Mouse (Mus musculus) midbrain, embryonic 12.5 days (tissue): Measurements from ENCODE around the gene Mroh2a. TPM values are rescaled to one million over a fixed set of nuclear protein-coding genes. Genes with fewer than 3 reads are reported as not detected.

Experiments used
- ATAC-seq: fragments of 200-750 bp; cut with Nextera tagmentation; 2 replicates; pipeline ENCODE4 v1.8.0; 2017; ENCODE audit warnings: low read depth, moderate TSS enrichment, moderate library complexity; ENCODE audit not compliant: low FRiP score
- H3K27ac ChIP-seq: fragments of 300-500 bp; sonication (generic); replicated peaks from 2 replicates; pipeline ENCODE4 v1.5.1; 2016; ENCODE audit warnings: mild to moderate bottlenecking
- H3K27me3 ChIP-seq: fragments of 300-500 bp; sonication (generic); 2 replicates; pipeline ENCODE4 v1.6.1; 2016; ENCODE audit warnings: mild to moderate bottlenecking
- H3K36me3 ChIP-seq: fragments of 300-500 bp; sonication (generic); 2 replicates; pipeline ENCODE4 v1.6.1; 2016
- H3K4me1 ChIP-seq: fragments of 300-500 bp; sonication (generic); 2 replicates; pipeline ENCODE4 v1.6.1; 2016
- H3K4me2 ChIP-seq: fragments of 300-500 bp; sonication (generic); replicated peaks from 2 replicates; pipeline ENCODE4 v1.6.1; 2016; ENCODE audit warnings: mild to moderate bottlenecking, moderate library complexity
- H3K4me3 ChIP-seq: fragments of 300-500 bp; sonication (generic); 2 replicates; pipeline ENCODE4 v1.5.1; 2016; ENCODE audit warnings: mild to moderate bottlenecking
- H3K9ac ChIP-seq: fragments of 300-500 bp; sonication (generic); replicated peaks from 2 replicates; pipeline ENCODE4 v1.6.1; 2016; ENCODE audit warnings: mild to moderate bottlenecking, moderate library complexity
- H3K9me3 ChIP-seq: fragments of 300-500 bp; sonication (generic); 2 replicates; pipeline ENCODE4 v1.6.1; 2016; ENCODE audit warnings: mild to moderate bottlenecking
- WGBS: fragments of 180-500 bp; shearing (Covaris S2); methylation state at CpG from one replicate; pipeline ENCODE4 v1.1.7; 2016; 5-methylcytosine and 5-hydroxymethylcytosine counted together
- polyA plus RNA-seq: library from polyadenylated mRNA; unstranded; fragments of >200 nt; fragmentation: Nextera tagmentation; extraction: Ambion mirVana; gene quantifications from 2 replicates; pipeline ENCODE4 v1.2.1, GENCODE M21; 2016

The Mroh2a gene
- polyA plus RNA-seq, result 1.1 and 1.6 TPM in 2 replicates

GRCm38 (mm10) chr1:88226670-88227379 lies at the start of gene Mroh2a:
TSS of gene Mroh2a (plus strand) at chr1:88226986.
- WGBS, result 50% methylated on average over 5 of the region's 5 CpGs
- Histone ChIP-seq H3K4me3 (no peak within 1 kb of the TSS), H3K9ac (no peak within 1 kb of the TSS), H3K36me3 (no peaks in the 10 kb centered on the region), H3K4me1 (no peaks in the 10 kb centered on the region), H3K9me3 (peaks cover 70% of the 10 kb centered on the region), H3K27ac (no peak within 1 kb of the TSS), H3K4me2 (no peak within 1 kb of the TSS), H3K27me3 (no peaks in the 10 kb centered on the region)
- ATAC-seq, result no peak

DNA sequence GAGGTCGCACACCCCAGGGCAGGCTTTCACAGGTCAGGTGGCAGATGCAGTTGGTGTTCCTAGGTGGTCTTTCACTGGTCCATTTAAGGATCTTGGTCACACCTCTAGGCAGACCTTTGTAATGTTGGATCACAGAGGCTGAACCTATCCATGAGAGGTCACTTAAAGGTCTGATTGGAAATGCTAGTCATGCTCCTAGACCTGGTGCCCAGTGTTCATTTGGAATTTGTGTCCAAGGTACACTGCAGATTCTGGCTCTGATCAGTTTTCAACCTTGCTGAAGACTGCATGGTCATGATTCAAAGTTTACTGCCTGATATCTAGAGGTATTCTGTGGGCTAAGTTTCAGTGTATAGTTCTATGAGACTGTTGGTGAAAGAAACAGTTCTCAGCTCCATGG lies 47.1 kb upstream of the Mroh2a start:
- Histone ChIP-seq H3K36me3 (no peaks in the 10 kb centered on the region), H3K9me3 (peaks cover 24% of the 10 kb centered on the region), H3K27me3 (no peaks in the 10 kb centered on the region), H3K4me2 (no peak overlapping the region), H3K4me3 (no peak overlapping the region), H3K9ac (no peak overlapping the region), H3K4me1 (no peaks in the 10 kb centered on the region), H3K27ac (no peak overlapping the region)
- 88% methylated on average over 1 of the region's 1 CpGs for WGBS
- ATAC-seq, result no peak

GRCm38 (mm10) chr1:88186325-88186935 lies 40.4 kb upstream of the Mroh2a start:
- no peak overlapping the region for H3K27ac ChIP-seq
- H3K9ac ChIP-seq, result no peak overlapping the region
- no peaks in the 10 kb centered on the region for H3K27me3 ChIP-seq
- no peak overlapping the region for H3K4me3 ChIP-seq
- H3K4me2 ChIP-seq, result no peak overlapping the region
- whole genome bisulfite sequencing, result 88% methylated on average over 5 of the region's 5 CpGs
- no peaks in the 10 kb centered on the region for H3K36me3 ChIP-seq
- H3K9me3 ChIP-seq, result no peaks in the 10 kb centered on the region
- H3K4me1 ChIP-seq, result no peaks in the 10 kb centered on the region
- no peak for ATAC-seq

DNA sequence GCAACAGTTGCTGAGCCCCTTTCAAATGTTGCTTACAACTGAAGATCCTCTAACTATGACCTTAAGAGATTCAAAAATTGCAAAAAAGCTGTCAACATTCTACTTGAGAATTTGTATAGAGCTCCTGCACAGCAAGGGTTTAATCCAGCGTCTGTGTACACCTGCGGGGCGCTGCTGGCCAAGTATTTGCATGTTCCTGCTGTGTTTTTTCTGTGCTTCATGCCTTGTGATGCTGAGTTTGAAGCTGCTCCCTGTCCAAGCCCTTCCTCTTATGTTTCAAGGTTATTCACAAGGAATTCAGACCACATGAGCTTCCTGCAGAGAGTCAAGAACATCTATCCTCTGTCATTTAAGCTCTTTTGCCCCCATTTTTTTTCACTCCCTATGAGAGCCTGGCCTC lies 34.6 kb upstream of the Mroh2a start:
- 58% methylated on average over 3 of the region's 3 CpGs for WGBS
- H3K4me2 ChIP-seq, result no peak overlapping the region
- H3K27ac ChIP-seq, result no peak overlapping the region
- no peaks in the 10 kb centered on the region for H3K4me1 ChIP-seq
- H3K9ac ChIP-seq, result no peak overlapping the region
- H3K36me3 ChIP-seq, result no peaks in the 10 kb centered on the region
- no peak overlapping the region for H3K4me3 ChIP-seq
- no peak for ATAC-seq
- no peaks in the 10 kb centered on the region for H3K27me3 ChIP-seq
- no peaks in the 10 kb centered on the region for H3K9me3 ChIP-seq

DNA sequence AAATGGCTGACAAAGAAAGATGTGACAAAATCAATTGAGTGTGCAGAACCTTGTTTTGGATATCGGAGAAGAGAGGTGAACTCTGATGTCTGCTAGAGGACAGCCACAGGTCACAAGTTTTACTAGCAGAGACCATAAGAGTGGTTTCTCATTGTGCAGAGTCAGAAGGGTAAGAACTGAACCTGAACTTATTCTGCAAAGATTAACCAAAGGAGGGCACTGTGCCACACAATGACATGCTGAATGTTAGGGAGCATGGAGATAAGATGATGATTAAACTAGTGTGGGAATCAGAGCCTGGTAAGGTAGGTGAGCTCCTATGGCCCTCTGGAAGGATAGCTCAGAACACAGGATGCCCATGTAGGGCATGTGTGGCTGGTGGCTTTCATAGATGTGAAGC lies 31.1 kb upstream of the Mroh2a start:
- H3K27me3 ChIP-seq, result 0 out of 2 replicates have a peak, but pooled peaks cover 6% of the 10 kb centered on the region
- H3K4me3 ChIP-seq, result no peak overlapping the region
- no peaks in the 10 kb centered on the region for H3K9me3 ChIP-seq
- H3K4me1 ChIP-seq, result no peaks in the 10 kb centered on the region
- no peak overlapping the region for H3K27ac ChIP-seq
- no peak overlapping the region for H3K4me2 ChIP-seq
- H3K9ac ChIP-seq, result no peak overlapping the region
- no peak for ATAC-seq
- WGBS, result 95% methylated on average over 1 of the region's 1 CpGs
- no peaks in the 10 kb centered on the region for H3K36me3 ChIP-seq

GRCm38 (mm10) chr1:88197443-88197842 lies 29.3 kb upstream of the Mroh2a start:
- no peak overlapping the region for H3K4me2 ChIP-seq
- no peak overlapping the region for H3K4me3 ChIP-seq
- H3K9me3 ChIP-seq, result no peaks in the 10 kb centered on the region
- no peaks in the 10 kb centered on the region for H3K36me3 ChIP-seq
- no peak for ATAC-seq
- no peaks in the 10 kb centered on the region for H3K4me1 ChIP-seq
- H3K27me3 ChIP-seq, result 0 out of 2 replicates have a peak, but pooled peaks cover 6% of the 10 kb centered on the region
- no peak overlapping the region for H3K27ac ChIP-seq
- 76% methylated on average over 3 of the region's 3 CpGs for WGBS
- no peak overlapping the region for H3K9ac ChIP-seq

DNA sequence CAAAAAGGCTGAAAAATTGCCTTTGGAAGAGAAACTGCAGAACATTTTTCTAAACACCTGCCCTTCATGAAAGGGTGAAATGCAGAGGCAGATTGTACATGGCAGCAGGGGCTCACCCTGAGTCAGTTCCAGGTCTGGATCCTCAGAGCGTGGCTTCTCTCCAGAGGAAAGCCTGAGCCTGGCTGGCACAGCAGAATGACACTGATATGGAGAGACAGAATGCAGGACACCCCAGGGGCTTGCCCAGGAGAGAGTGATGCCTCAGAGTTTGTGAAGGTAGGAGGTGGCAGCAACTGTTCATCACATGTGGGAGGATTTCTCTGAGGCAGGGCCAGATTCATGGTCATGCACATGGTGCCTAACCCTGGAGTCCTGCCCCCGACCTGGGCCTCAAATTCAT lies 26.8 kb upstream of the Mroh2a start:
- Histone ChIP-seq H3K9me3 (0 out of 2 replicates have a peak, but pooled peaks cover 7% of the 10 kb centered on the region), H3K27ac (no peak overlapping the region), H3K4me2 (no peak overlapping the region), H3K36me3 (no peaks in the 10 kb centered on the region), H3K4me3 (no peak overlapping the region), H3K27me3 (0 out of 2 replicates have a peak, but pooled peaks cover 6% of the 10 kb centered on the region), H3K4me1 (no peaks in the 10 kb centered on the region), H3K9ac (no peak overlapping the region)
- ATAC-seq, result no peak
- whole genome bisulfite sequencing, result 80% methylated on average over 2 of the region's 2 CpGs

DNA sequence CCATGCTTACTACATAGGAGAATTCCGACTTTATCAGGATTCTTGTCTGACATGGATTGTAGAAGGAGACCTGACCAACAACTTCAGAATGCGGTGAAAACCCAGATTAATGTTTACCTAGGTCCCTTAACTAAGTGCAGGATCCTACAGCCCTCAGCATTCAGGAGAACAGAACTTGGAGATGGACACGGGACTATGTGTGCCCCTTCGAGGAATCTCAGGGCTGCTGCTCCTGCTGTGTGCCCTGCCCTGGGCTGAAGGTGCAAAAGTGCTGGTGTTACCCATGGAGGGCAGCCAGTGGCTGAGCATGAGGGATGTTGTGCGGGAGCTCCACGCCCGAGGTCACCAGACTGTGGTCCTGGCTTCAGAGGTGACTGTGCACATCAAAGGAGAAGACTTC lies 26.3 kb upstream of the Mroh2a start, which contains the start of gene Ugt1a2:
Gene Ugt1a2 (plus strand): TSS at position 146 of the 400 bp plus-strand sequence.
- 87% methylated on average over 7 of the region's 7 CpGs for WGBS
- Histone ChIP-seq H3K4me3 (no peak within 1 kb of the TSS), H3K4me2 (no peak within 1 kb of the TSS), H3K36me3 (no peaks in the 10 kb centered on the region), H3K9me3 (0 out of 2 replicates have a peak, but pooled peaks cover 7% of the 10 kb centered on the region), H3K4me1 (no peaks in the 10 kb centered on the region), H3K9ac (no peak within 1 kb of the TSS), H3K27ac (no peak within 1 kb of the TSS), H3K27me3 (0 out of 2 replicates have a peak, but pooled peaks cover 6% of the 10 kb centered on the region)
- no peak for ATAC-seq

GRCm38 (mm10) chr1:88205294-88205922 lies 21.4 kb upstream of the Mroh2a start, which contains the start of gene Dnajb3:
TSS of gene Dnajb3 (minus strand) at chr1:88205782.
- Histone ChIP-seq H3K27ac (no peak within 1 kb of the TSS; the same call in 1 of the 2 replicates), H3K36me3 (no peaks in the 10 kb centered on the region), H3K27me3 (peaks cover 4% of the 10 kb centered on the region; the same call in 1 of the 2 replicates), H3K9ac (peak within 1 kb of the TSS; percentile 62), H3K4me3 (peak within 1 kb of the TSS; percentile 53), H3K4me1 (no peaks in the 10 kb centered on the region), H3K9me3 (0 out of 2 replicates have a peak, but pooled peaks cover 7% of the 10 kb centered on the region), H3K4me2 (peak within 1 kb of the TSS; percentile 66)
- peak; percentile 99 for ATAC-seq
- WGBS, result 5% methylated on average over 62 of the region's 62 CpGs

GRCm38 (mm10) chr1:88206843-88207479 lies 19.8 kb upstream of the Mroh2a start:
- 77% methylated on average over 2 of the region's 2 CpGs for WGBS
- H3K27me3 ChIP-seq, result peaks cover 4% of the 10 kb centered on the region; the same call in 1 of the 2 replicates
- H3K4me2 ChIP-seq, result no peak overlapping the region
- peaks cover 14% of the 10 kb centered on the region for H3K9me3 ChIP-seq
- no peak overlapping the region for H3K9ac ChIP-seq
- H3K36me3 ChIP-seq, result no peaks in the 10 kb centered on the region
- no peaks in the 10 kb centered on the region for H3K4me1 ChIP-seq
- no peak for ATAC-seq
- H3K27ac ChIP-seq, result no peak overlapping the region
- H3K4me3 ChIP-seq, result no peak overlapping the region

DNA sequence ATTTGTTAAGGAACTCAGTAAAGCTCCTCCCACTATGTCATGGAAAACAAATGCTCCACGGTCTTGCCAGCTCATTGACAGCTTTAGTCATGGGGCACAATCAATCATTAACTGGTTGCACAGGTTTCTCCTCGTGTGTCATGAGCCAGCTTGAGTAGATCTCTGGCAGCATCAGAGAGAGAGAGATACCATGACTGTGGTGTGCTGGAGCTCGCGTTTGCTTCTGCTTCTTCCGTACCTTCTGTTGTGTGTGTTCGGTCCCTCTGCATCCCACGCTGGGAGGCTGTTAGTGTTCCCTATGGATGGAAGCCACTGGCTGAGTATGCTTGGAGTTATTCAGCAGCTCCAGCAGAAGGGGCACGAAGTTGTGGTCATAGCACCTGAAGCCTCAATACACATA lies 15.0 kb upstream of the Mroh2a start, which contains the start of gene Ugt1a1:
Gene Ugt1a1 (plus strand): TSS at position 148 of the 400 bp plus-strand sequence.
- Histone ChIP-seq H3K27me3 (peaks cover 4% of the 10 kb centered on the region; the same call in 1 of the 2 replicates), H3K9me3 (peaks cover 51% of the 10 kb centered on the region), H3K4me3 (no peak within 1 kb of the TSS), H3K27ac (no peak within 1 kb of the TSS), H3K4me1 (no peaks in the 10 kb centered on the region), H3K4me2 (no peak within 1 kb of the TSS), H3K9ac (no peak within 1 kb of the TSS), H3K36me3 (no peaks in the 10 kb centered on the region)
- 67% methylated on average over 8 of the region's 8 CpGs for WGBS
- ATAC-seq, result no peak
